Mouse (Mus musculus) MEL (cell line): Measurements from ENCODE around the gene Zfp821. TPM values are rescaled to one million over a fixed set of nuclear protein-coding genes. Genes with fewer than 3 reads are reported as not detected.

Experiments
- DNase-seq: peaks from one replicate; pipeline ENCODE4 v3.0.0; 2011; ENCODE audit warnings: low read depth, low spot score
- H3K27ac ChIP-seq: 2 replicates; pipeline ENCODE4 v1.5.1; 2012; ENCODE audit warnings: low read depth, mild to moderate bottlenecking, control low read depth, low read length, moderate library complexity; ENCODE audit not compliant: control insufficient read depth
- H3K27me3 ChIP-seq, 2 experiments: fragments of 150-350 bp in 1 of 2; sonication (generic) in 1 of 2; 2 replicates each; pipeline ENCODE4 v1.6.1; 2012; ENCODE audit warnings: low read length in 2 of 2, mild to moderate bottlenecking in 2 of 2, improper control_type of control experiment in 1 of 2, moderate library complexity in 1 of 2; ENCODE audit not compliant: insufficient read depth in 2 of 2, control insufficient read depth in 1 of 2
- H3K36me3 ChIP-seq, 2 experiments: 2 replicates each; pipeline ENCODE4 v1.6.1; 2012 to 2014; ENCODE audit warnings: low read length in 2 of 2, improper control_type of control experiment in 1 of 2, inconsistent platforms in 1 of 2, mild to moderate bottlenecking in 1 of 2; ENCODE audit not compliant: insufficient read depth in 2 of 2, control insufficient read depth in 1 of 2
- H3K4me1 ChIP-seq, 2 experiments: fragments of 150-350 bp in 1 of 2; sonication (generic) in 1 of 2; 2 replicates each; pipeline ENCODE4 v1.6.1; 2012; ENCODE audit warnings: low read length in 2 of 2, improper control_type of control experiment in 1 of 2, mild to moderate bottlenecking in 1 of 2; ENCODE audit not compliant: insufficient read depth in 2 of 2, control insufficient read depth in 1 of 2
- H3K4me3 ChIP-seq, 2 experiments: fragments of 150-350 bp in 1 of 2; sonication (generic) in 1 of 2; 2 replicates each; pipeline ENCODE4 v1.5.1; 2012; ENCODE audit warnings: low read depth in 2 of 2, low read length in 2 of 2, mild to moderate bottlenecking in 2 of 2, moderate library complexity in 2 of 2, control low read depth in 1 of 2, improper control_type of control experiment in 1 of 2; ENCODE audit not compliant: control insufficient read depth in 1 of 2, insufficient read depth in 1 of 2
- H3K79me2 ChIP-seq: 2 replicates; pipeline ENCODE4 v1.6.1; 2012; ENCODE audit warnings: mild to moderate bottlenecking, low read length, moderate library complexity; ENCODE audit not compliant: control insufficient read depth, poor library complexity, insufficient read depth
- H3K9ac ChIP-seq: 2 replicates; pipeline ENCODE4 v1.6.1; 2012; ENCODE audit warnings: low read depth, mild to moderate bottlenecking, control low read depth, low read length, moderate library complexity; ENCODE audit not compliant: control insufficient read depth, poor library complexity, severe bottlenecking
- H3K9me3 ChIP-seq: fragments of 150-350 bp; sonication (generic); replicated peaks from 2 replicates; pipeline ENCODE4 v1.6.1; 2012; ENCODE audit warnings: mild to moderate bottlenecking, low read length, improper control_type of control experiment, moderate library complexity; ENCODE audit not compliant: insufficient read depth
- CHD2 ChIP-seq: IDR thresholded peaks from 2 replicates; pipeline ENCODE4 v1.6.1; 2011; ENCODE audit warnings: low read length, improper control_type of control experiment
- ELF1 ChIP-seq: IDR thresholded peaks from 2 replicates; pipeline ENCODE4 v1.6.1; 2014; ENCODE audit warnings: low read depth, mild to moderate bottlenecking, inconsistent platforms, low read length, improper control_type of control experiment, moderate library complexity
- HCFC1 ChIP-seq: IDR thresholded peaks from 2 replicates; pipeline ENCODE4 v1.6.1; 2012; ENCODE audit warnings: low read depth, mild to moderate bottlenecking, inconsistent platforms, low read length, improper control_type of control experiment, moderate library complexity
- JUND ChIP-seq: IDR thresholded peaks from 2 replicates; pipeline ENCODE4 v1.6.1; 2011; ENCODE audit warnings: low read depth, mild to moderate bottlenecking, improper control_type of control experiment, low read length
- KAT2A ChIP-seq: conservative IDR thresholded peaks from 2 replicates; pipeline ENCODE4 v1.6.1; 2012; ENCODE audit warnings: low read depth, low read length, improper control_type of control experiment, inconsistent platforms
- MAFK ChIP-seq: IDR thresholded peaks from 2 replicates; pipeline ENCODE4 v1.6.1; 2011; ENCODE audit warnings: low read depth, mild to moderate bottlenecking, low read length, improper control_type of control experiment, borderline replicate concordance
- MAX ChIP-seq: IDR thresholded peaks from 2 replicates; pipeline ENCODE4 v1.6.1; 2011; ENCODE audit warnings: low read length, improper control_type of control experiment
- MAZ ChIP-seq: IDR thresholded peaks from 2 replicates; pipeline ENCODE4 v1.6.1; 2012; ENCODE audit warnings: low read depth, mild to moderate bottlenecking, inconsistent platforms, low read length, improper control_type of control experiment
- MXI1 ChIP-seq: IDR thresholded peaks from 2 replicates; pipeline ENCODE4 v1.6.1; 2011; ENCODE audit warnings: mild to moderate bottlenecking, low read depth, low read length, improper control_type of control experiment
- MYB ChIP-seq: IDR thresholded peaks from 2 replicates; pipeline ENCODE4 v1.6.1; 2011; ENCODE audit warnings: mild to moderate bottlenecking, low read depth, low read length, improper control_type of control experiment
- MYC ChIP-seq: IDR thresholded peaks from 2 replicates; pipeline ENCODE4 v1.6.1; 2011; ENCODE audit warnings: low read depth, mild to moderate bottlenecking, low read length, improper control_type of control experiment, moderate library complexity
- NELFE ChIP-seq: IDR thresholded peaks from 2 replicates; pipeline ENCODE4 v1.6.1; 2011; ENCODE audit warnings: low read depth, low read length, improper control_type of control experiment
- NRF1 ChIP-seq: IDR thresholded peaks from 2 replicates; pipeline ENCODE4 v1.6.1; 2014; ENCODE audit warnings: low read depth, mild to moderate bottlenecking, inconsistent platforms, low read length, improper control_type of control experiment, moderate library complexity; ENCODE audit not compliant: poor library complexity, insufficient read depth, severe bottlenecking
- POLR2A ChIP-seq, 2 experiments: IDR thresholded peaks; 2 replicates each; pipeline ENCODE4 v1.6.1; 2011 to 2012; ENCODE audit warnings: low read length in 2 of 2, mild to moderate bottlenecking in 2 of 2, control low read depth in 1 of 2, improper control_type of control experiment in 1 of 2, low read depth in 1 of 2, moderate library complexity in 1 of 2; ENCODE audit not compliant: control insufficient read depth in 1 of 2, insufficient read depth in 1 of 2, poor library complexity in 1 of 2
- POLR2AphosphoS2 ChIP-seq: IDR thresholded peaks from 2 replicates; pipeline ENCODE4 v1.6.1; 2011; ENCODE audit warnings: low read length, improper control_type of control experiment
- RCOR1 ChIP-seq: IDR thresholded peaks from 2 replicates; pipeline ENCODE4 v1.6.1; 2012; ENCODE audit warnings: low read depth, mild to moderate bottlenecking, inconsistent platforms, low read length, improper control_type of control experiment
- SMC3 ChIP-seq: IDR thresholded peaks from 2 replicates; pipeline ENCODE4 v1.6.1; 2011; ENCODE audit warnings: low read depth, low read length, improper control_type of control experiment
- TBP ChIP-seq: IDR thresholded peaks from 2 replicates; pipeline ENCODE4 v1.8.0; 2011; ENCODE audit warnings: low read depth, low read length, improper control_type of control experiment
- TCF12 ChIP-seq: IDR thresholded peaks from 2 replicates; pipeline ENCODE4 v1.6.1; 2014; ENCODE audit warnings: low read depth, mild to moderate bottlenecking, inconsistent platforms, low read length, improper control_type of control experiment, moderate library complexity
- USF1 ChIP-seq: IDR thresholded peaks from 2 replicates; pipeline ENCODE4 v1.6.1; 2014; ENCODE audit warnings: low read depth, mild to moderate bottlenecking, inconsistent platforms, low read length, improper control_type of control experiment, moderate library complexity
- ZKSCAN1 ChIP-seq: IDR thresholded peaks from 2 replicates; pipeline ENCODE4 v1.6.1; 2012; ENCODE audit warnings: low read depth, mild to moderate bottlenecking, inconsistent platforms, low read length, improper control_type of control experiment, moderate library complexity
- ZNF384 ChIP-seq: IDR thresholded peaks from 2 replicates; pipeline ENCODE4 v1.6.1; 2012; ENCODE audit warnings: low read depth, mild to moderate bottlenecking, inconsistent platforms, low read length, improper control_type of control experiment
- polyA plus RNA-seq, 2 experiments: library from polyadenylated mRNA; stranded (reverse) in 1 of 2; unstranded in 1 of 2; fragments of >175 nt in 1 of 2; fragments of >200 nt in 1 of 2; gene quantifications; 2 replicates each; pipeline versions ENCODE4 v1.2.1 to v1.2.4; 2012; ENCODE audit warnings: low replicate concordance in 2 of 2, low read depth in 1 of 2; ENCODE audit not compliant: insufficient read length in 2 of 2, insufficient read depth in 1 of 2, missing spikeins in 1 of 2
- total RNA-seq: library from RNA; depleted of rRNA; stranded (reverse); fragments of 300-350 nt; gene quantifications from 2 replicates; pipeline ENCODE4 v1.2.3, GENCODE M21; 2012; rRNA removed

The Zfp821 gene
- total RNA-seq (5.2 and 5.5 TPM in 2 replicates), polyA plus RNA-seq (10 to 100 TPM in 1 of 2 experiments, not detected in 1; 10.1 TPM)

- Histone ChIP-seq H3K27ac (peak within 1 kb of the TSS; percentile 48), H3K79me2 (peaks cover 3% of the 10 kb centered on the region; the same call in 1 of the 2 replicates), H3K27me3 (no peaks in the 10 kb centered on the region), H3K9me3 (no peaks in the 10 kb centered on the region), H3K4me1 (peaks cover 0 to 12% of the 10 kb centered on the region in 2 experiments; a peak in 2 of 4 replicates), H3K9ac (peak within 1 kb of the TSS; percentile 95), H3K36me3 (no peaks in the 10 kb centered on the region; a peak in 1 of 4 replicates), H3K4me3 (peak within 1 kb of the TSS; percentile 70 to 83)
- peak; percentile 94 for DNase-seq
- TF ChIP-seq ZKSCAN1 (no peak), NELFE (peak; percentile 50), USF1 (peak; percentile 37; the same call in 1 of the 2 replicates), CHD2 (no peak), POLR2A (IDR thresholded peaks at IDR 0.05; ENCODE audit: control insufficient read depth in 1 of 2, insufficient read depth in 1 of 2, low read depth in 1 of 2, low read length in 2 of 2, poor library complexity in 1 of 2) (peak; percentile 30 to 52; a peak in 2 of 4 replicates), MYB (no peak), SMC3 (no peak), MYC (no peak), HCFC1 (0 out of 2 replicates have a peak, but pooled peaks have one; percentile 42), RCOR1 (0 out of 2 replicates have a peak, but pooled peaks have one; percentile 28), MAZ (peak; percentile 90), MAX (peak; percentile 51; the same call in 1 of the 2 replicates), TCF12 (0 out of 2 replicates have a peak, but pooled peaks have one; percentile 21), ZNF384 (peak; percentile 31; the same call in 1 of the 2 replicates), NRF1 (0 out of 2 replicates have a peak, but pooled peaks have one; percentile 12), MXI1 (0 out of 2 replicates have a peak, but pooled peaks have one; percentile 30), POLR2AphosphoS2 (no peak), TBP (0 out of 2 replicates have a peak, but pooled peaks have one; percentile 48), MAFK (no peak), JUND (no peak), ELF1 (no peak), KAT2A (no peak)
Measured at GRCm38 (mm10) chr8:109705320-109706075, at the start of gene Zfp821. Gene Zfp821 (plus strand): TSS chr8:109705546.
